Mouse (Mus musculus) intestine, embryonic 16.5 days (tissue): Measurements from ENCODE around the gene Ppp1r1a. TPM values are rescaled to one million over a fixed set of nuclear protein-coding genes. Genes with fewer than 3 reads are reported as not detected.

Experiments used
- ATAC-seq: fragments of 200-750 bp; cut with Nextera tagmentation; 2 replicates; pipeline ENCODE4 v1.8.0; 2017; ENCODE audit warnings: moderate TSS enrichment, moderate library complexity
- H3K27ac ChIP-seq: fragments of 300-500 bp; sonication (generic); 2 replicates; pipeline ENCODE4 v1.5.1; 2014; ENCODE audit warnings: mild to moderate bottlenecking, low read length
- H3K27me3 ChIP-seq: fragments of 300-500 bp; sonication (generic); replicated peaks from 2 replicates; pipeline ENCODE4 v1.6.1; 2014; ENCODE audit warnings: low read length, control low read depth, mixed read lengths; ENCODE audit not compliant: control insufficient read depth, insufficient read depth
- H3K36me3 ChIP-seq: fragments of 300-500 bp; sonication (generic); 2 replicates; pipeline ENCODE4 v1.6.1; 2014; ENCODE audit warnings: low read length, control low read depth; ENCODE audit not compliant: control insufficient read depth, insufficient read depth
- H3K4me1 ChIP-seq: fragments of 300-500 bp; sonication (generic); 2 replicates; pipeline ENCODE4 v1.6.1; 2014; ENCODE audit warnings: low read length, control low read depth, mixed read lengths; ENCODE audit not compliant: control insufficient read depth, insufficient read depth
- H3K4me2 ChIP-seq: fragments of 300-500 bp; sonication (generic); 2 replicates; pipeline ENCODE4 v1.6.1; 2014; ENCODE audit warnings: low read depth, low read length, control low read depth
- H3K4me3 ChIP-seq: fragments of 300-500 bp; sonication (generic); 2 replicates; pipeline ENCODE4 v1.5.1; 2014; ENCODE audit warnings: mild to moderate bottlenecking, low read length
- H3K9ac ChIP-seq: fragments of 300-500 bp; sonication (generic); 2 replicates; pipeline ENCODE4 v1.6.1; 2014; ENCODE audit warnings: low read depth, low read length
- H3K9me3 ChIP-seq: fragments of 300-500 bp; sonication (generic); 2 replicates; pipeline ENCODE4 v1.6.1; 2016; ENCODE audit warnings: low read length, control low read depth; ENCODE audit not compliant: control insufficient read depth
- WGBS: fragments of 180-500 bp; shearing (Covaris S2); extraction: QIAGEN DNeasy Blood & Tissue Kit; methylation state at CpG from one replicate; pipeline ENCODE4 v1.1.7; 2014; 5-methylcytosine and 5-hydroxymethylcytosine counted together
- polyA plus RNA-seq: library from polyadenylated mRNA; unstranded; fragments of >200 nt; fragmentation: Nextera tagmentation; extraction: Ambion mirVana; gene quantifications from 2 replicates; pipeline ENCODE4 v1.2.1, GENCODE M21; 2015

Gene Ppp1r1a
- polyA plus RNA-seq, 1 experiment from 2014 or later: 7.5 TPM

DNA sequence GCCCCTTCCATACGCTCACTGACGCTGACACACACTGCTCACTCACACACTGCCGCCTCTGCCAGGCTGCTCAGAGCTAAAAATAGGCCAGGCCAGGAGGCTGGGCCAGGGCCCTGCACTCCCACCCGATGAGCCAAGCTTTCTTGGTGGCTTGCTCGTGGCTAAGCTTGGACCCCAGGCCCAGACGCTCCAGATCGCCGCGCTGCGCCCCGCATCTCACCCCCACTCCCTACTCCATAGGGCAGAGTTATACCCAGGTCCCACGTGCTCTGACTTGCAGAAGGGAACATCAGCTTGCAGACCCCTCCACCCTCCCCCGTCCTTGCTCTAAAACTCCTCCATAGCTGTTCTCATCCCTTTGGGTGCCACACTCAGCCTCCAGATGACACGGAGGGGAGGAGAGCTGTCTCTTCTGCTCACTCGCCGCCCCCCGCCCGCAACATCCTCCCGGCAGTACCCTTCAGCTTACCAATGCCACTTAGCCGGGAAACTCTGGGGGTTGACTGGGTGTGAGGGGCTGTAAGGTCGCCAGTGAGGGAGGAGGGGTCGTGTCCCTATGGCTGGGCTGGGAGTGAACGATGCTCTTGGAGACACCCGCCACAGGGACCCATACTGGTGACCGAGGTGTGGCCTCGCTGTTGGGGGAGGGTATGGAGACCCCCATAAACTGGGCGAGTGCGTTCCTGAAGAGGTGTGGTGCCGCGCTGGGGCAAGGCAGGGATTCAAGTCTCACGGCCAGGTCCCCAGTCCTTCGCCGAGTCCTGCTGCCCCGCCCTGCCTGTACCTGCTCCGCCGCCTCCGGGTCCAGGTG is 587 bp downstream of the Ppp1r1a start:
- peaks cover 4% of the 10 kb centered on the region; the same call in 1 of the 2 replicates for H3K4me1 ChIP-seq
- 5% methylated on average over 35 of the region's 37 CpGs for WGBS
- H3K27ac ChIP-seq: no peak overlapping the region
- peak overlapping the region; percentile 84 for H3K4me2 ChIP-seq
- H3K9ac ChIP-seq: peak overlapping the region; percentile 65
- H3K4me3 ChIP-seq: peak overlapping the region; percentile 56
- peak; percentile 44 for ATAC-seq
- no peaks in the 10 kb centered on the region for H3K36me3 ChIP-seq
- H3K9me3 ChIP-seq: no peaks in the 10 kb centered on the region
- H3K27me3 ChIP-seq: peaks cover 19% of the 10 kb centered on the region

DNA sequence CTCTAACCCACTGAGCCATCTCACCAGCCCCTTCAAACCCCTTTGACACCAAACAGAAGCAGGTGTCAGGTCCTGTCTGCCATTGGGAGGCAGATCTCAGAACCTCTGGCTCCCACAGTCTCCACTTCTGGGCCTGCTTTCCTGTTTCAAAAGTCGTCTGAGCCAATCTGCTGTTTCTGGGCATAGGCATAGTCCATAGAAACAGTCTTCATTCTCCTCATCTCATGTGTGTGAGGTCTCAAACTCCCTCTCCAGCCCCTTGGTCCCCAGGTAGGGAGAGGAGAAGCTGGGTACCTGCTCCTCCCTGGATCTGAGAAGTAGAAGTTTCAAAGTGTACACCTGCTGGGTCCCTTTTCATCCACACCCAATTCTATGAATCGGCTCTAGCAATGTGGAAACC is 1.3 kb downstream of the Ppp1r1a start:
- Histone ChIP-seq H3K9me3 (no peaks in the 10 kb centered on the region), H3K4me3 (peak overlapping the region; percentile 56; the same call in 1 of the 2 replicates), H3K4me2 (no peak overlapping the region), H3K9ac (no peak overlapping the region), H3K27me3 (peaks cover 19% of the 10 kb centered on the region), H3K27ac (no peak overlapping the region), H3K36me3 (no peaks in the 10 kb centered on the region), H3K4me1 (peaks cover 4% of the 10 kb centered on the region; the same call in 1 of the 2 replicates)
- no peak for ATAC-seq
- 30% methylated on average over 2 of the region's 2 CpGs for WGBS

DNA sequence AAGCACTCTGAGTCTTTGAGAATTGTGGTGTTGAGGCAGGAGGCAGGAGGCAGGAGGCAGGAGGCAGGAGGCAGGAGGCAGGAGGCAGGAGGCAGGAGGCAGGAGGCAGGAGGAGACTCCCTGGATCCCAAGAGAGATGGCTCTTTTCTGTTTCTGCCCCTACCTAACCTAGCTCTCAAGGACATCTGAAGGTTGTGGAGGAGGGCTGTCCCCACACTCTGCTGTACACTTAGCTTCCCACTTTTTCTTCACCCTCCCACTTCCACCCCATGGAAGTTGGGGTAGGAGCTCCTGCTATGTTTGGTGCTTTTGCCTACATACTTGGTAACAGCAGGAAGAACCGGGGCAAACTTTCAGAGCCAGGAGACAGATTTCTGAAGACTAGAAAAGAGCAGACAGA is 2.0 kb downstream of the Ppp1r1a start:
- no peak for ATAC-seq
- Histone ChIP-seq H3K9ac (no peak overlapping the region), H3K36me3 (no peaks in the 10 kb centered on the region), H3K4me2 (no peak overlapping the region), H3K4me3 (no peak overlapping the region), H3K27ac (no peak overlapping the region), H3K4me1 (peaks cover 4% of the 10 kb centered on the region; the same call in 1 of the 2 replicates), H3K9me3 (no peaks in the 10 kb centered on the region), H3K27me3 (peaks cover 19% of the 10 kb centered on the region)
- WGBS: 67% methylated on average over 1 of the region's 1 CpGs

GRCm38 (mm10) chr15:103535030-103535429 is 2.8 kb downstream of the Ppp1r1a start:
- Histone ChIP-seq H3K27ac (no peak overlapping the region), H3K4me3 (no peak overlapping the region), H3K27me3 (peaks cover 19% of the 10 kb centered on the region), H3K9me3 (no peaks in the 10 kb centered on the region), H3K36me3 (no peaks in the 10 kb centered on the region), H3K4me2 (no peak overlapping the region), H3K9ac (no peak overlapping the region), H3K4me1 (peaks cover 4% of the 10 kb centered on the region; the same call in 1 of the 2 replicates)
- WGBS: 76% methylated on average over 2 of the region's 2 CpGs
- no peak for ATAC-seq

DNA sequence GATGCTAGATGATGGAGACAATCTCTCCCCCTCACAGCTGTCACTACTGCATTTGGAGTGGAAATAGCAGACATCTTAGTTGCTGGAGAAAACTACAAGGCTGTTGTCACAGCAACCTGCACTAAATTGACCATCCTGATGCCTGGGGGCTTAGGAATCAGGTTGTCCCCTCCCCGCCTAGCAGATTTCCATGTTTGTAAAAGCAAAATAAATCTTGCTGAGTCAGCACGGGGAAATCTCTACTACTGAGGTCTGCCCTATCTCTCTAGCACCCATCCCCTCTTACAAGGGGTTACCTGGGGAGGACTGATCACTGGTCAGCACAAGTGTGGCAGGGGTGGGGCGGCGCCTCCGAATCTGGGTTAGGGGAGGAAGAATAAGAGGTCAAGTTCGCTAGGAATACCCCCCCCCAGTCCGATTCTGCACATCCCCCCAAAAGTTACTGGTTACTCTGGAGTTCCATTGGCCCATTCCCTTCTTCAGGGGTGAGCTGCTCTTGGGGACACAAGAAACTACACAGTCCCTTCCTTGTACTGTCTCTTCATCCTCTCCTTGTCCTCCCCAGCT is 3.7 kb downstream of the Ppp1r1a start:
- 85% methylated on average over 7 of the region's 7 CpGs for WGBS
- H3K9me3 ChIP-seq: no peaks in the 10 kb centered on the region
- no peak overlapping the region for H3K9ac ChIP-seq
- peaks cover 17% of the 10 kb centered on the region for H3K27me3 ChIP-seq
- no peak overlapping the region for H3K27ac ChIP-seq
- no peak overlapping the region for H3K4me3 ChIP-seq
- no peak for ATAC-seq
- no peak overlapping the region for H3K4me2 ChIP-seq
- no peaks in the 10 kb centered on the region for H3K36me3 ChIP-seq
- H3K4me1 ChIP-seq: peaks cover 7% of the 10 kb centered on the region; the same call in 1 of the 2 replicates

DNA sequence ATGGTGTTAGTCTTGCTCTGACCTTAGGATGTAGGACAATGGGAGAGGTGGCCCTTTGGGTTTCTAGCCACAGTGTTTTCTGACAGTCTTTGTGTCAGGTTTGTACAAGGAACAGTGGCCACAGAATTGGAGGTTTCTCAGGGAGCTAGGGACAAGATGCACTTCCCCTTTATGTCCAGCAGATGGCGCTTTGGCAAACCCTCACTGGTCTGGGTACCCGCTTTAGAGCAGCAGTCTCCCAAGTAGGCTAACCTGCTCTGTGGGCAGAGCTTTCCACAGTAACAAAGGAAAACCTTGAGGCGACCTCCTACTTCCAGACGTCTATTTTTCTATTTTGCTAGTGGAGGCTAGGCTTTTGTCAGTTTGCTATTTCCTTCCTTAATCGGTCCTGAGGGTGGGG is 7.4 kb downstream of the Ppp1r1a start:
- Histone ChIP-seq H3K27ac (no peak overlapping the region), H3K4me3 (no peak overlapping the region), H3K4me2 (no peak overlapping the region), H3K36me3 (no peaks in the 10 kb centered on the region), H3K27me3 (no peaks in the 10 kb centered on the region), H3K9ac (no peak overlapping the region), H3K4me1 (0 out of 2 replicates have a peak, but pooled peaks cover 2% of the 10 kb centered on the region), H3K9me3 (no peaks in the 10 kb centered on the region)
- peak; percentile 66 for ATAC-seq
- 6% methylated on average over 5 of the region's 5 CpGs for WGBS

DNA sequence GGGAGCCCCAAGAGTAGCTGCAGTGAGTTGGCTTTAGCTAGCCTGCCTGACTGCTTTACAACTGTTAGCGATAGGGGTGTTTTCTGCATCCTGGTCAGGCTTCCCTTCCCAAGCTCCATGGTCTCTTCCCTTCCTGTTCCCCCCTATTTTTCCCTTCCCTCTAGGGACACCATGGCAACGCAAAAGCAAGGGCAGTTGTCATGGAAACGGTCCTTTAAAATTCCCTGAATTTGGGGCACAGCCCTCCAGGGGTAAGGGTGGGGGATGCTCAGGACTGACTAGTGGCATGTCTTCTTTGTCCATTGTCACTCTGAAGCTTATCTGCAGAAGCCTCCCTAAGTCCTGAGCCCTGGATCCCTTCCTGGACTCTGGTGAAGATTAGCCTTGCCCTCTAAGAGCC is 14.6 kb downstream of the Ppp1r1a start:
- H3K27me3 ChIP-seq: no peaks in the 10 kb centered on the region
- H3K4me2 ChIP-seq: 0 out of 2 replicates have a peak overlapping the region, but pooled peaks have one; percentile 16
- no peak overlapping the region for H3K27ac ChIP-seq
- no peaks in the 10 kb centered on the region for H3K36me3 ChIP-seq
- no peak overlapping the region for H3K9ac ChIP-seq
- H3K4me1 ChIP-seq: peaks cover 3% of the 10 kb centered on the region; the same call in 1 of the 2 replicates
- 62% methylated on average over 3 of the region's 3 CpGs for WGBS
- H3K9me3 ChIP-seq: no peaks in the 10 kb centered on the region
- H3K4me3 ChIP-seq: no peak overlapping the region
- peak; percentile 34; the same call in 1 of the 2 replicates for ATAC-seq

DNA sequence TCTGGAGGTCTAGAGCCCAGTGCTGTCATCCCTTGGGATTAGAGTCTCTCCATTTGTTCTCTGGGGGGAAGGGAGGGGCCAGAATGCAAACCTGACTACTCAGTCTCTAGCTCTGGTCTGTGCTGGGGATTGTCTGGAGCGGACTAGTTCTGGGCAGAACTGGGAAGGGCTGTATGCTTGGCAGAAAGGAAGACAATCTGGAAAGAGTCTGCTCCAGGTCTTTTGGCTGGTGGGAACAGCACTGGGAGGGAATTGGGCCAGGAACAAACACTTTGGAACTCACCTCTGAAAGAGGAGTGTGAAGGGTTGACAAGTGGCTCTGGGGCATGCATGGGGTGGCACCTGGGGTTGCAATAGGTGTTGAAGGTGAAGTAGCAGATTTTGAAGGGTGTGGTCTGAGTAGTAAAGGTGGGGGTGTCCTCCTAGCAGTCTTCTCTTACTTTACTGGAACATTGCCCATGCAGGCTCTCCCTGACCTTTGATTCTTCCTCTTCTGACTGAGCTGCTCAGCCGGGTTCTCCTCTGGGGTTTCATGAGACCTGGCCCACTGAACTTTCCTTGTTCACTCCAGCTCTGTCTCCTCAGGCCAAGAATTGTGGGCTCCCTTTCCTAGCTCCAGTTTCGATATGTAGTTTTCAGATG is 15.2 kb downstream of the Ppp1r1a start:
- Histone ChIP-seq H3K36me3 (no peaks in the 10 kb centered on the region), H3K27me3 (no peaks in the 10 kb centered on the region), H3K9ac (no peak overlapping the region), H3K9me3 (no peaks in the 10 kb centered on the region), H3K27ac (no peak overlapping the region), H3K4me1 (peaks cover 3% of the 10 kb centered on the region; the same call in 1 of the 2 replicates), H3K4me3 (no peak overlapping the region), H3K4me2 (0 out of 2 replicates have a peak overlapping the region, but pooled peaks have one; percentile 16)
- WGBS: 60% methylated on average over 3 of the region's 3 CpGs
- peak; percentile 80 for ATAC-seq
